Comparison of ENCODE assay signal across 8 mouse cellular contexts in the genomic region with DNA sequence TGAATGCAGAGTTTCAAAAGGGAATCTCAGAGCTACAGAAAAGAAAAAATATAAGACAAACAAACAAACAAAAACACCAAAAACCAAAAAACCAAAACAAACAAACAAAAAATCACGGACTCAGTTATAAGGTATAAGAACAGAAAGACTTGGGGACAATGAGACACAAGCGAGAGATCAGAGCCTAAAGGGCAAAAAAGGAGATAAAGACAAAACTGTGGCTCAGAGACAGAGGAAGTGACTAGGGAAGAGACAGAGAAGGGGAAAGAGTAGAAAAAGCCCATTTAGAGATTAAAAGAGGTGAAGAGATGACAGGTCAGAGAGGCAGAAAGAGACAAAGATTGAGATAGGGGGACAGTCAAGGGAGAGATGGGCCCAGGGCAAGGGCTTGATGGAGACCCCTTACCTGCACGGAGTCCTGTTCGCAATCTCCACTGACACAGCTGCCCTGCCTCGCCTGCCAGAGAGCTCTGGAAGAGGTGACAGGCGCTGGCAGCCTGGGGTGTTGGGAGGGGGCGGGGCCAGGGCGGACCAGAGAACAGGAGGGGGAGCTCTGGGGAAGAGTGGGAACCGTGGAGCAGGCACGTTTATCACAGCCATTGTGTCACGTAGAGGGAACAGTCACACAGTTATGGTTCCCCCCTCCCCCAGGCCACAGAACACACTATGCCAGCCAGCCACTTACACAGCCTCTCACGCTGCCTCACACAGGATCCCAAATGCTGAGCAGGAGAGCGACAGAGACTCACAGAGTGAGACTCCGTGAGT. TPM values are rescaled to one million over a fixed set of nuclear protein-coding genes. Genes with fewer than 3 reads are reported as not detected.
A peak's percentile ranks its signal among the peaks of the same experiment; 100 is the strongest.
DNase-seq lines count a peak whose midpoint lies in the region; ATAC-seq and TF ChIP-seq lines count a peak whose summit lies in the region.

A gene (minus strand): TSS at position 472 of the 768 bp plus-strand sequence.

- peak within 1 kb of the TSS; percentile 44 for H3K4me2 ChIP-seq in lung, embryonic 14.5 days
- peak within 1 kb of the TSS; percentile 47 for H3K4me2 ChIP-seq in forebrain, embryonic 13.5 days
- peak within 1 kb of the TSS; percentile 21 for H3K4me2 ChIP-seq in hindbrain, postnatal 0 days (ENCODE audit: low read depth, low read length)
- peak within 1 kb of the TSS; percentile 33 for H3K4me2 ChIP-seq in midbrain, embryonic 16.5 days (ENCODE audit: low read length)

- peaks cover 5% of the 10 kb centered on the region; the same call in 1 of the 2 replicates for H3K4me1 ChIP-seq in lung, embryonic 14.5 days (ENCODE audit: insufficient read depth)
- peaks cover 32% of the 10 kb centered on the region for H3K4me1 ChIP-seq in forebrain, embryonic 13.5 days
- H3K4me1 ChIP-seq in hindbrain, postnatal 0 days (ENCODE audit: insufficient read depth, low read length): no peaks in the 10 kb centered on the region; the same call in 1 of the 2 replicates
- H3K4me1 ChIP-seq in midbrain, embryonic 16.5 days (ENCODE audit: control insufficient read depth, insufficient read depth, low read length): peaks cover 10% of the 10 kb centered on the region

- ATAC-seq in lung, embryonic 14.5 days (ENCODE audit: insufficient read depth): no peak
- ATAC-seq in forebrain, embryonic 13.5 days: peak; percentile 48
- 0 out of 2 replicates have a peak, but pooled peaks have one; percentile 8 for ATAC-seq in hindbrain, postnatal 0 days
- ATAC-seq in midbrain, embryonic 16.5 days: no peak
- no peak for ATAC-seq in activated CD4-positive, CD25-positive, alpha-beta regulatory T cell, adult 4 months

- no peak within 1 kb of the TSS for H3K27ac ChIP-seq in lung, embryonic 14.5 days (ENCODE audit: low read depth)
- peak within 1 kb of the TSS; percentile 51 for H3K27ac ChIP-seq in forebrain, embryonic 13.5 days
- H3K27ac ChIP-seq in hindbrain, postnatal 0 days: no peak within 1 kb of the TSS
- H3K27ac ChIP-seq in midbrain, embryonic 16.5 days (ENCODE audit: low read length): no peak within 1 kb of the TSS

- DNase-seq in lung, embryonic 14.5 days: no peak
- DNase-seq in lung, postnatal 14 days: no peak
- no peak for DNase-seq in hindbrain, postnatal 0 days (ENCODE audit: low spot score)
- no peak for DNase-seq in kidney, adult 11 months
- DNase-seq in thymus, postnatal 0 days (ENCODE audit: low spot score): no peak

- H3K9ac ChIP-seq in lung, embryonic 14.5 days: no peak within 1 kb of the TSS
- H3K9ac ChIP-seq in forebrain, embryonic 13.5 days: peak within 1 kb of the TSS; percentile 37
- no peak within 1 kb of the TSS for H3K9ac ChIP-seq in hindbrain, postnatal 0 days (replicated peaks; ENCODE audit: low read length)
- no peak within 1 kb of the TSS for H3K9ac ChIP-seq in midbrain, embryonic 16.5 days (ENCODE audit: low read depth, low read length)

- H3K9me3 ChIP-seq in lung, embryonic 14.5 days (ENCODE audit: low read depth, low read length): peaks cover 3% of the 10 kb centered on the region; the same call in 1 of the 2 replicates
- H3K9me3 ChIP-seq in forebrain, embryonic 13.5 days (replicated peaks): peaks cover 8% of the 10 kb centered on the region; the same call in 1 of the 2 replicates
- H3K9me3 ChIP-seq in hindbrain, postnatal 0 days (ENCODE audit: low read length): no peaks in the 10 kb centered on the region
- H3K9me3 ChIP-seq in midbrain, embryonic 16.5 days (replicated peaks; ENCODE audit: control insufficient read depth, low read length, poor library complexity, severe bottlenecking): no peaks in the 10 kb centered on the region

- H3K27me3 ChIP-seq in lung, embryonic 14.5 days (ENCODE audit: insufficient read depth, low read length): peaks cover 7% of the 10 kb centered on the region; the same call in 1 of the 2 replicates
- H3K27me3 ChIP-seq in forebrain, embryonic 13.5 days: peaks cover 31% of the 10 kb centered on the region
- H3K27me3 ChIP-seq in hindbrain, postnatal 0 days (ENCODE audit: insufficient read depth, low read length): no peaks in the 10 kb centered on the region
- H3K27me3 ChIP-seq in midbrain, embryonic 16.5 days (ENCODE audit: control insufficient read depth, insufficient read depth, low read depth, low read length): peaks cover 8% of the 10 kb centered on the region

- no peaks in the 10 kb centered on the region for H3K36me3 ChIP-seq in lung, embryonic 14.5 days (ENCODE audit: insufficient read depth)
- H3K36me3 ChIP-seq in forebrain, embryonic 13.5 days (ENCODE audit: poor library complexity, severe bottlenecking): no peaks in the 10 kb centered on the region
- no peaks in the 10 kb centered on the region for H3K36me3 ChIP-seq in hindbrain, postnatal 0 days (ENCODE audit: insufficient read depth, low read length)
- H3K36me3 ChIP-seq in midbrain, embryonic 16.5 days (ENCODE audit: control insufficient read depth, insufficient read depth, low read length): no peaks in the 10 kb centered on the region

- TF ChIP-seq CTCF in lung, embryonic 14.5 days (IDR thresholded peaks at IDR 0.05; ENCODE audit: low read depth): no peak
- TF ChIP-seq CTCF in hindbrain, postnatal 0 days (IDR thresholded peaks at IDR 0.05; ENCODE audit: low read depth): no peak

- H3K4me3 ChIP-seq in lung, embryonic 14.5 days (ENCODE audit: low read depth, low read length): 0 out of 2 replicates have a peak within 1 kb of the TSS, but pooled peaks have one; percentile 13
- H3K4me3 ChIP-seq in forebrain, embryonic 13.5 days: peak within 1 kb of the TSS; percentile 21
- no peak within 1 kb of the TSS for H3K4me3 ChIP-seq in hindbrain, postnatal 0 days (ENCODE audit: low read length)
- H3K4me3 ChIP-seq in midbrain, embryonic 16.5 days (ENCODE audit: low read depth, low read length): no peak within 1 kb of the TSS

- WGBS in lung, embryonic 14.5 days: 5% methylated on average over 14 of the region's 14 CpGs
- WGBS in forebrain, embryonic 13.5 days: 9% methylated on average over 14 of the region's 14 CpGs
- WGBS in hindbrain, postnatal 0 days: 10% methylated on average over 14 of the region's 14 CpGs
- WGBS in midbrain, embryonic 16.5 days: 14% methylated on average over 12 of the region's 14 CpGs

RNA-seq across cellular contexts. Expression of the gene that starts here (rescaled TPM):
- polyA plus RNA-seq in lung, embryonic 14.5 days (2014; fragmentation: Nextera tagmentation; extraction: Ambion mirVana): 0.26 and 0.85 TPM in 2 replicates
- 5.2 and 6.6 TPM in 2 replicates for polyA plus RNA-seq in forebrain, embryonic 13.5 days (2015; fragmentation: Nextera tagmentation; extraction: Ambion mirVana)
- 2.0 and 3.0 TPM in 2 replicates for total RNA-seq in hindbrain, postnatal 0 days (2014; rRNA removed)
- polyA plus RNA-seq in hindbrain, postnatal 0 days (2015; fragmentation: Nextera tagmentation; extraction: Ambion mirVana): 0.85 and 1.3 TPM in 2 replicates
- polyA plus RNA-seq in midbrain, embryonic 16.5 days (2015; fragmentation: Nextera tagmentation; extraction: Ambion mirVana): 4.0 and 4.8 TPM in 2 replicates
- not detected for polyA plus RNA-seq in activated CD4-positive, CD25-positive, alpha-beta regulatory T cell, adult 4 months (2017; shearing (Covaris generic))
- 0.10 and 0.25 TPM in 2 replicates for polyA plus RNA-seq in thymus, postnatal 0 days (2015; fragmentation: Nextera tagmentation; extraction: Ambion mirVana)

Comparison
In these comparisons a context has a peak if more than half of its experiments do, and no peak if none do; other contexts are left out.
1. ATAC-seq: peak in forebrain, embryonic 13.5 days (single experiment) and hindbrain, postnatal 0 days (single experiment); none in lung, embryonic 14.5 days (single experiment), midbrain, embryonic 16.5 days (single experiment) and activated CD4-positive, CD25-positive, alpha-beta regulatory T cell, adult 4 months (single experiment).
2. H3K4me3 ChIP-seq: peak in lung, embryonic 14.5 days (single experiment) and forebrain, embryonic 13.5 days (single experiment); none in hindbrain, postnatal 0 days (single experiment) and midbrain, embryonic 16.5 days (single experiment).
3. Peak in every context shown above with its lines, with median percentiles within 50 percentile points of each other: H3K4me2 ChIP-seq.